Mouse (Mus musculus): ENCODE results near the gene Arrdc2. TPM values are rescaled to one million over a fixed set of nuclear protein-coding genes. Genes with fewer than 3 reads are reported as not detected.

Gene Arrdc2
- polyA plus RNA-seq, 1 experiment: 31.4 TPM

GRCm38 (mm10) chr8:70795370-70795769 lies 44.1 kb downstream of the Arrdc2 start:
- H3K27ac ChIP-seq (ENCODE audit: insufficient read depth, low read length): no peak overlapping the region
- peaks cover 9% of the 10 kb centered on the region for H3K4me1 ChIP-seq (ENCODE audit: control insufficient read depth, insufficient read depth, low read length)
- TF ChIP-seq CTCF (IDR thresholded peaks at IDR 0.05; ENCODE audit: extremely low read depth, insufficient read depth, low read length): peak; percentile 38
- TF ChIP-seq POLR2A (IDR thresholded peaks at IDR 0.05; ENCODE audit: extremely low read depth, insufficient read depth, low read length): no peak
- H3K4me3 ChIP-seq (ENCODE audit: insufficient read depth, low read length): no peak overlapping the region

- Histone ChIP-seq H3K4me1 (ENCODE audit: control insufficient read depth, insufficient read depth, low read length) (peaks cover 6% of the 10 kb centered on the region; the same call in 1 of the 2 replicates), H3K4me3 (ENCODE audit: insufficient read depth, low read length) (no peak overlapping the region), H3K27ac (ENCODE audit: insufficient read depth, low read length) (no peak overlapping the region)
- TF ChIP-seq POLR2A (IDR thresholded peaks at IDR 0.05; ENCODE audit: extremely low read depth, insufficient read depth, low read length) (no peak), CTCF (IDR thresholded peaks at IDR 0.05; ENCODE audit: extremely low read depth, insufficient read depth, low read length) (no peak)
These were observed 45.3 kb downstream of the Arrdc2 start for GRCm38 (mm10) chr8:70794215-70794614.

GRCm38 (mm10) chr8:70792700-70793099 lies 46.8 kb downstream of the Arrdc2 start:
- peak overlapping the region; percentile 39 for H3K4me3 ChIP-seq (ENCODE audit: insufficient read depth, low read length)
- no peak for TF ChIP-seq POLR2A (IDR thresholded peaks at IDR 0.05; ENCODE audit: extremely low read depth, insufficient read depth, low read length)
- no peak for TF ChIP-seq CTCF (IDR thresholded peaks at IDR 0.05; ENCODE audit: extremely low read depth, insufficient read depth, low read length)
- peaks cover 5% of the 10 kb centered on the region; the same call in 1 of the 2 replicates for H3K4me1 ChIP-seq (ENCODE audit: control insufficient read depth, insufficient read depth, low read length)
- H3K27ac ChIP-seq (ENCODE audit: insufficient read depth, low read length): peak overlapping the region; percentile 58

- TF ChIP-seq CTCF (IDR thresholded peaks at IDR 0.05; ENCODE audit: extremely low read depth, insufficient read depth, low read length) (no peak), POLR2A (IDR thresholded peaks at IDR 0.05; ENCODE audit: extremely low read depth, insufficient read depth, low read length) (peak; percentile 53)
- H3K4me3 ChIP-seq (ENCODE audit: insufficient read depth, low read length): peak overlapping the region; percentile 39
- H3K4me1 ChIP-seq (ENCODE audit: control insufficient read depth, insufficient read depth, low read length): peaks cover 5% of the 10 kb centered on the region; the same call in 1 of the 2 replicates
- peak overlapping the region; percentile 58 for H3K27ac ChIP-seq (ENCODE audit: insufficient read depth, low read length)
These were observed 47.4 kb downstream of the Arrdc2 start for GRCm38 (mm10) chr8:70791975-70792691.

GRCm38 (mm10) chr8:70791294-70791701 lies 48.2 kb downstream of the Arrdc2 start:
- peaks cover 5% of the 10 kb centered on the region; the same call in 1 of the 2 replicates for H3K4me1 ChIP-seq (ENCODE audit: control insufficient read depth, insufficient read depth, low read length)
- 0 out of 2 replicates have a peak, but pooled peaks have one; percentile 16 for TF ChIP-seq POLR2A (IDR thresholded peaks at IDR 0.05; ENCODE audit: extremely low read depth, insufficient read depth, low read length)
- no peak for TF ChIP-seq CTCF (IDR thresholded peaks at IDR 0.05; ENCODE audit: extremely low read depth, insufficient read depth, low read length)
- H3K27ac ChIP-seq (ENCODE audit: insufficient read depth, low read length): peak overlapping the region; percentile 31
- peak overlapping the region; percentile 39 for H3K4me3 ChIP-seq (ENCODE audit: insufficient read depth, low read length)

GRCm38 (mm10) chr8:70790846-70791245 lies 48.7 kb downstream of the Arrdc2 start:
- peak overlapping the region; percentile 39 for H3K4me3 ChIP-seq (ENCODE audit: insufficient read depth, low read length)
- H3K4me1 ChIP-seq (ENCODE audit: control insufficient read depth, insufficient read depth, low read length): peaks cover 5% of the 10 kb centered on the region; the same call in 1 of the 2 replicates
- peak overlapping the region; percentile 31 for H3K27ac ChIP-seq (ENCODE audit: insufficient read depth, low read length)
- no peak for TF ChIP-seq CTCF (IDR thresholded peaks at IDR 0.05; ENCODE audit: extremely low read depth, insufficient read depth, low read length)
- no peak for TF ChIP-seq POLR2A (IDR thresholded peaks at IDR 0.05; ENCODE audit: extremely low read depth, insufficient read depth, low read length)

GRCm38 (mm10) chr8:70789046-70789445 lies 50.5 kb downstream of the Arrdc2 start:
- Histone ChIP-seq H3K27ac (ENCODE audit: insufficient read depth, low read length) (no peak overlapping the region), H3K4me3 (ENCODE audit: insufficient read depth, low read length) (no peak overlapping the region), H3K4me1 (ENCODE audit: control insufficient read depth, insufficient read depth, low read length) (peaks cover 2% of the 10 kb centered on the region; the same call in 1 of the 2 replicates)
- TF ChIP-seq POLR2A (IDR thresholded peaks at IDR 0.05; ENCODE audit: extremely low read depth, insufficient read depth, low read length) (no peak), CTCF (IDR thresholded peaks at IDR 0.05; ENCODE audit: extremely low read depth, insufficient read depth, low read length) (no peak)

- Histone ChIP-seq H3K4me1 (ENCODE audit: control insufficient read depth, insufficient read depth, low read length) (peaks cover 2% of the 10 kb centered on the region; the same call in 1 of the 2 replicates), H3K27ac (ENCODE audit: insufficient read depth, low read length) (no peak overlapping the region), H3K4me3 (ENCODE audit: insufficient read depth, low read length) (no peak overlapping the region)
- no peak for TF ChIP-seq POLR2A (IDR thresholded peaks at IDR 0.05; ENCODE audit: extremely low read depth, insufficient read depth, low read length)
- no peak for TF ChIP-seq CTCF (IDR thresholded peaks at IDR 0.05; ENCODE audit: extremely low read depth, insufficient read depth, low read length)
These were observed 51.4 kb downstream of the Arrdc2 start for GRCm38 (mm10) chr8:70787941-70788667.

GRCm38 (mm10) chr8:70787051-70787445 lies 52.5 kb downstream of the Arrdc2 start:
- no peak overlapping the region for H3K27ac ChIP-seq (ENCODE audit: insufficient read depth, low read length)
- H3K4me1 ChIP-seq (ENCODE audit: control insufficient read depth, insufficient read depth, low read length): no peaks in the 10 kb centered on the region
- TF ChIP-seq CTCF (IDR thresholded peaks at IDR 0.05; ENCODE audit: extremely low read depth, insufficient read depth, low read length): no peak
- no peak for TF ChIP-seq POLR2A (IDR thresholded peaks at IDR 0.05; ENCODE audit: extremely low read depth, insufficient read depth, low read length)
- H3K4me3 ChIP-seq (ENCODE audit: insufficient read depth, low read length): no peak overlapping the region

Measured in cortical plate, adult 2 months (tissue).